Mouse (Mus musculus): ENCODE measurements around the gene Myom3. TPM values are rescaled to one million over a fixed set of nuclear protein-coding genes. Genes with fewer than 3 reads are reported as not detected.

Myom3 gene
- polyA plus RNA-seq, 1 experiment from 2014 or later: 0.09 TPM

DNA sequence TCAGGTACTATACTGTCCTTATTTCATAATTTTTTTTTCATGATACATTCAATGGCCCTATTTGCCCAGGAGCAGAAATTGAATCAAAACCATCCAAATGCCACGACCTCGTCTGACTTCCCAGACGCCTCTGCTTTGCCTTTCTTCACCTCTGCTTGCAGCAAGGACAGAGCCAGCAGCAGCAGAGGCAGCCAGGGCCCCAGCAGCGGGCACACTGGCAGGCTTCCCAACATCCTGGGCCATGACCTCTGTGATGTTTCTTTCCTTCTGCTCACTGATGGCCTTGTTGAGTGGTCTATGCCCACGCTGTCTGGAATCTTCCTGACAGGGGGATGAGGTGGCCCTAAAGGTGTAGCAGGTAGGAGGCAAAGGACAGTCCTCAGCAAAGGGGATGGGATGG lies 88.1 kb downstream of the Myom3 start:
- Histone ChIP-seq H3K4me3 (no peak overlapping the region), H3K4me1 (peaks cover 17% of the 10 kb centered on the region), H3K27ac (no peak overlapping the region), H3K36me3 (ENCODE audit: poor library complexity, severe bottlenecking) (no peaks in the 10 kb centered on the region), H3K9ac (no peak overlapping the region), H3K4me2 (no peak overlapping the region), H3K9me3 (replicated peaks) (no peaks in the 10 kb centered on the region; the same call in 1 of the 2 replicates), H3K27me3 (no peaks in the 10 kb centered on the region)
- 69% methylated on average over 5 of the region's 5 CpGs for WGBS
- no peak for ATAC-seq

DNA sequence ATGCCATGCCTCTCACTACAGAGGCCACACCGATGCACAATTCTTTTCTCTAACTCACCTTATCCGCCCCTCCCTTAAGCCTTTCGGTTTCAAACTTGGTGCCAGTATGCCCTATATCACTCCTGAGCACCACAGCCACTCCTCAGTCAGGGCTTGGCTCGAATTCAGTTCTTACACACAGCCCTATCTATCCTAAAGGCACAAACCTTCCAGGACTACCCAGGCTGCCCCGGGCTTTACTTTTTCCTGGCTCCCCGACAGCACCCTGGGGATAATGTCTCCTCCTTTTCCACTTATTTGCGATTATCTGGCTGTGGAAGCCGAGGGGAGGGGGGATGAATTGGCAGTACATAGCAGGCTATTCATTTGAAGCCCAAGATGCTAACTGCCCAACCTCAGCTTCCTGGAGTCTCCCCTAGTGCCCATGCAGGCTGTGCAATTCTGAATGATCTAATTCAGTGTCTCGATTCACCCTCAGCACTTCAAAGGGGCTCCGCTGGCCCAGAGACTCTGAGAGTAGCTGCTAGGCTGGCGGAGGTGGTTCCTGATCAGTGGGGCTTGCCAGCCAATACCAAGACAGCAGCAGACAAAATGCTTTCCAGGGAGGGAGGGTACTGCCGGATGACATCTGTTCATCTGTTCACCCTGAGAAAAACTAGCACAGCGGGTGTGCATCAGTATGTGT lies 91.0 kb downstream of the Myom3 start:
- ATAC-seq: peak; percentile 69
- H3K9ac ChIP-seq: peak overlapping the region; percentile 45
- H3K36me3 ChIP-seq (ENCODE audit: poor library complexity, severe bottlenecking): no peaks in the 10 kb centered on the region
- no peaks in the 10 kb centered on the region for H3K27me3 ChIP-seq
- H3K4me1 ChIP-seq: peaks cover 33% of the 10 kb centered on the region
- no peak overlapping the region for H3K4me3 ChIP-seq
- peak overlapping the region; percentile 79 for H3K27ac ChIP-seq
- 24% methylated on average over 13 of the region's 13 CpGs for WGBS
- no peaks in the 10 kb centered on the region for H3K9me3 ChIP-seq (replicated peaks)
- peak overlapping the region; percentile 43 for H3K4me2 ChIP-seq

DNA sequence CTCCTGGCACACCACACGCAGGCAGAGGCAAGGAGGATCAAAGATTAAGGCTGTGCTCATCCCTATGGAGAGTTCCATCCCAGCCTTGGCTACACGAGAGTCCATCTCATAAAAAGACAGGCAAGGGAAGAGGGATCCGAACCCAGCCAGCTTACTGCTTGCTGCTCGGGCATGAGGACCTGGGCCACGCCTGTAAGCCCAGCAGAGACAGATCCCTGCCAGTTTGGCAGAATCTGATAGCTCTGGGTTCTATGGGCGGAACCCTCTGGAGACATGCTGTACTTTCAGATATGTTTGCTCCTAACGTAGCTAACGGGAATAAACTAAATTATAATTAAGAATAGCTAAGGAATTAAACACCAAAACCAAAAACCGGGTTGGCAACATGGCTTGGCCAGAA lies 92.4 kb downstream of the Myom3 start:
- WGBS: 86% methylated on average over 9 of the region's 9 CpGs
- peak overlapping the region; percentile 79 for H3K27ac ChIP-seq

DNA sequence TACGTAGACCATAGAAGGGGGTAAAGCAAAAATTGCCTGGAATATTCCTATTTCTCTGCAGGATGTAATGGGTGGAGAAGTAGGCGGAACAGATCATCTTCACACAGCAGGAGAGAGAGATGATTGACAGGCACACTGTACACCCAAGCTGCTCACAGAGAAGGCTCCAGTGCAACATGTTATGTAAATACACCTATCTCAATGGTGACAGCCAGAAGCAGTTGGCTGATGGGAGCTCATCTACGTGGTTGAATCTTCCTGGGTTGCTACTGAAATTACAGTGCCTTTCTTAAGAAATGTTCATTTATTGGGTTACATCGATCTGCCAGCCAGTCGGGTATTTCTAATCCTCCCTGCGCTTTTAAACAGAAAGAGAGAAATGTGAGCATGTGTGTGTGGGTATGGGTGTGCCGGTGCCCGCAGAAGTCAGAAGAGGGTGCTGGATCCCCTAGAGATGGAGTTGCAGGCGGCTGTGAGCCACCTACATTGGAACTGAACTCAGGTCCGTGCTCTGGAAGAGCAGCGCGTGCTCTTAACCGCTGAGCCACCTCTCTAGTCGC lies 94.6 kb downstream of the Myom3 start:
- peak overlapping the region; percentile 99 for H3K27ac ChIP-seq
- WGBS: 81% methylated on average over 14 of the region's 14 CpGs
- H3K4me2 ChIP-seq: no peak overlapping the region
- H3K9ac ChIP-seq: no peak overlapping the region
- ATAC-seq: no peak
- H3K4me3 ChIP-seq: no peak overlapping the region
- no peaks in the 10 kb centered on the region for H3K36me3 ChIP-seq (ENCODE audit: poor library complexity, severe bottlenecking)
- H3K4me1 ChIP-seq: peaks cover 48% of the 10 kb centered on the region
- no peaks in the 10 kb centered on the region for H3K27me3 ChIP-seq
- no peaks in the 10 kb centered on the region for H3K9me3 ChIP-seq (replicated peaks)

More for the DNA sequence above, 92.4 kb downstream of the Myom3 start:
- no peaks in the 10 kb centered on the region for H3K27me3 ChIP-seq
- no peaks in the 10 kb centered on the region for H3K9me3 ChIP-seq (replicated peaks)
- ATAC-seq: no peak
- no peaks in the 10 kb centered on the region for H3K36me3 ChIP-seq (ENCODE audit: poor library complexity, severe bottlenecking)
- no peak overlapping the region for H3K4me3 ChIP-seq
- H3K4me1 ChIP-seq: peaks cover 33% of the 10 kb centered on the region
- no peak overlapping the region for H3K9ac ChIP-seq
- no peak overlapping the region for H3K4me2 ChIP-seq

DNA sequence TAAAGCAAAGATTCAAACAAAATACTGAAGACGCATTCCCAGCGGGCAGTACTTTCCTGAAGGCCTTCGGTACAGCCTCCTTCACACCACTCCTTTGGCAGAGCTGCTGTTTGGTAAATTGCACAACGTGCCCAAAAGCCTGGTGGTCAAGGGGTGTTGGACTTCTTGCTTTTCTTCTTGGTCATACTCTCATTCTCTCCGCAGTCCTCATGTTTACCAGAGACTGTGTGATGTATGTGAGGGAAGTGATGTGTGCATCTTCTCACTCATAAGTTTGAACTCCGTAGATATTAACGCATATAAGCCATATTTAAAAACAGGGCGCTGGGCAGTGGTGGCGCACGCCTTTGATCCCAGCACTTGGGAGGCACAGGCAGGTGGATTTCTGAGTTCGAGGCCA lies 95.1 kb downstream of the Myom3 start:
- Histone ChIP-seq H3K4me3 (peak overlapping the region; percentile 74; the same call in 1 of the 2 replicates), H3K4me1 (peaks cover 54% of the 10 kb centered on the region), H3K4me2 (peak overlapping the region; percentile 82), H3K9me3 (replicated peaks) (no peaks in the 10 kb centered on the region), H3K9ac (peak overlapping the region; percentile 95), H3K27ac (peak overlapping the region; percentile 99), H3K27me3 (no peaks in the 10 kb centered on the region), H3K36me3 (ENCODE audit: poor library complexity, severe bottlenecking) (no peaks in the 10 kb centered on the region)
- 68% methylated on average over 11 of the region's 11 CpGs for WGBS
- ATAC-seq: no peak

- Histone ChIP-seq H3K9me3 (replicated peaks) (no peaks in the 10 kb centered on the region), H3K4me3 (peak overlapping the region; percentile 74), H3K9ac (peak overlapping the region; percentile 95), H3K4me2 (peak overlapping the region; percentile 82), H3K36me3 (ENCODE audit: poor library complexity, severe bottlenecking) (no peaks in the 10 kb centered on the region), H3K27ac (peak overlapping the region; percentile 99), H3K4me1 (peaks cover 55% of the 10 kb centered on the region), H3K27me3 (no peaks in the 10 kb centered on the region)
- ATAC-seq: peak; percentile 32
- 4% methylated on average over 6 of the region's 6 CpGs for WGBS
Measured at GRCm38 (mm10) chr4:135855080-135855479, 95.6 kb downstream of the Myom3 start.

DNA sequence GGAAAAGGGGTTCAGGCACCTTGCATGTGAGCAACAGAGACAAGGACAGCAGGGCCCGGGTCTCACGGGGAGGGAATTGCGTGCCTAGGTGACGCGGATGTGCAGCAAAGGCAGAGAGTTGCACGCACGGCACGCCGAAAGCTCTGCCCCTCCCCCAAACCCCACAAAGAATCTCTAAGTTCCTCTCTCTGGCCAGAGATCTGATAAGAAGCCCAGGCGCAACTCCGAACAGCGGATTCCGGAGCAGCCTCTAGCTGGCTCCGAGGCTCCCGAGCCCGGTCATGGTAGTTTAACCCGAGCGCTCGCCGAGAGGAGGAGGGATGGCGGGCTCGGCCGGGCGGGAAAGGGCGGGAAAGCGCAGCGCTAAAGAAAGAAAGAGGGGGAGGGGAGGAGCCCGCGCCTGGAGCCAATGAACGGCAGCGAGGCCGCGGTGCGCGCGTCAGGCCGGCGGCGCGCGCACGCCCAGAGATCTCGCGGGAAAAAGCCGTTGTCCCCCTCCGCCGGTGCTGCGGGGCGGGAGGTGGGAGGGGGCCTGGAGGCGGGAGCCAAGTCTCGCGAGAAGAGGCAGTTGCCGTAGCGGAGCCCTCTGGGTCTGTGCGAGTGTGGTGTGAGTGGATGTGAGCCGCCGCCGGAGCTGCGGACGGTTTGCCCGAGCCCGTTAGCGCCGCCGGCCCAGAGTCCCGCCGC lies 96.2 kb downstream of the Myom3 start, which contains the start of gene Srsf10:
Srsf10 (plus strand) TSS at position 212 of the 687 bp plus-strand sequence.
- H3K36me3 ChIP-seq (ENCODE audit: poor library complexity, severe bottlenecking): no peaks in the 10 kb centered on the region
- H3K4me3 ChIP-seq: peak within 1 kb of the TSS; percentile 74
- peaks cover 55% of the 10 kb centered on the region for H3K4me1 ChIP-seq
- H3K9ac ChIP-seq: peak within 1 kb of the TSS; percentile 95
- H3K4me2 ChIP-seq: peak within 1 kb of the TSS; percentile 82
- WGBS: under 1% methylated on average over 64 of the region's 67 CpGs
- H3K27ac ChIP-seq: peak within 1 kb of the TSS; percentile 99
- peak; percentile 96 for ATAC-seq
- no peaks in the 10 kb centered on the region for H3K9me3 ChIP-seq (replicated peaks)
- H3K27me3 ChIP-seq: no peaks in the 10 kb centered on the region

DNA sequence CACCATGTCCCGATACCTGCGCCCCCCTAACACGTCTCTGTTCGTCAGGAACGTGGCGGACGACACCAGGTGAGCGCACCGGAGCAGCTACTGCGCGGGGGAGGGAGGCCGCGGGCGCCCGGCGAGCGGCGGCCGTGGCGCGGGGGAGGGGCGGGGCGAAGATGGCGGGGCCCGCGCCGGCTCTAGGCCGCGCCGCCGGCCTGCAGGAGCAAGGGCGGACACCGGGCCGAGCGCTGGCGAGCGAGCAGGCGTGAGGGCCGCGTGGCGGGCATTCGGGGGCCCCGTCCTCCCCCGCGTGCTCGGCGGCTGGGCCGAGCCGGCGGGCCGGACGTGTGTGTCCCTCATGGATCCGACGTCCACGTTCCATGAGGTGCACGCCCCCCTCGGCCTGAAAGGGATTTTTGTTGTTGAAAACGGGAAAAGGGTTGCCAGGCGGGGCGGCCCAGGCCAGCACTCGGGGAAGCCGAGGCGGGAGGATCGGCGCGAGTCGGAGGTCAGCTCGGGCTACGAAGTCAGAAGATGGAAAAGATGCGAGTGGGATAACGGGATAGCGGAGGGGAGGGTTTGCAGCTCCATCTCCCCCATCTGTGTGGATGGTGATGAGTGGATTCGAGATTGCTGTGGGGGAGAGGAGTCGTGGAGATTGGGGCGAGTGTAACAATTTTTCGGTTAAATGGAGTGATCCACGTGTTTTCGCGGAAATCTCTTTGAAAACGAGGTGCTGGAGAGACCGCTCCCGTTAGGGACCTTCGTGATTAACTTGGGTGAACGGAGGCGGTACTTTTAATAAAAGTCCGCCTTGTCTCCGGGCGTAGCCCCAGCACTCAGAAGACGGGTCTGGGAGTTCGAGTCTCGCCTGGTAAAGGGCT lies 96.9 kb downstream of the Myom3 start:
- peak overlapping the region; percentile 74 for H3K4me3 ChIP-seq
- H3K36me3 ChIP-seq (ENCODE audit: poor library complexity, severe bottlenecking): no peaks in the 10 kb centered on the region
- under 1% methylated on average over 70 of the region's 91 CpGs for WGBS
- H3K9me3 ChIP-seq (replicated peaks): no peaks in the 10 kb centered on the region
- peak overlapping the region; percentile 82 for H3K4me2 ChIP-seq
- H3K4me1 ChIP-seq: peaks cover 52% of the 10 kb centered on the region
- H3K27me3 ChIP-seq: no peaks in the 10 kb centered on the region
- peak overlapping the region; percentile 99 for H3K27ac ChIP-seq
- peak overlapping the region; percentile 95 for H3K9ac ChIP-seq
- peak; percentile 74 for ATAC-seq

DNA sequence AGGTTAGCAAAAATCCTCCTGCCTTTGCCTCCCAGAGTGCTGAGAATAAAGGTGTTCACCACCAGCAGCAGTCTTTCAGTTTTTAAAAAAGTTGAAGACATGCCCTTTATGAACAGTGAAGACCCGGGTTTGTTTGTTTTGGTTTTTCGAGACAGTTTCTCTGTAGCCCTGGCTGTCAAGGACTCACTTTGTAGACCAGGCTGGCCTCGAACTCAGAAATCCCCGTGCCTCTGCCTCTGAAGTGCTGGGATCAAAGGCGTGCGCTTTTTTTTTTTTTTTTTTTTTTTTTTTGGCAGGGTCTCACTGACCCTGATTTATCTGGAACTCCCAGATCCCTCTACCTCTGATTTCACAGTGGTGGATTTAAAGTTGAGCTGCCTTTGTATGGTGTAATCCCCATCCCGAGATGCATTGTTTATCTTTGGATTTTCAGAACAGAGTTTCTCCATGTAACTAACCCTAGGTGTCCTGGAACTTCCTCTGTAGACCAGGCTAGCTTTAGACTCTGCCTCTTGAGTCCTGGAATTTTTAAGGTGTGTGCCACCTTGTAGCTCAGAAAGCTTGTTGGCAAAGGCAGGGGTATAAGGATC lies 98.2 kb downstream of the Myom3 start:
- Histone ChIP-seq H3K9ac (peak overlapping the region; percentile 95), H3K27ac (no peak overlapping the region), H3K4me1 (peaks cover 51% of the 10 kb centered on the region), H3K27me3 (no peaks in the 10 kb centered on the region), H3K36me3 (ENCODE audit: poor library complexity, severe bottlenecking) (peaks cover 4% of the 10 kb centered on the region; the same call in 1 of the 2 replicates), H3K4me2 (peak overlapping the region; percentile 82), H3K9me3 (replicated peaks) (no peaks in the 10 kb centered on the region), H3K4me3 (peak overlapping the region; percentile 74)
- ATAC-seq: no peak
- 14% methylated on average over 7 of the region's 7 CpGs for WGBS
